Mouse (Mus musculus) intestine, embryonic 16.5 days (tissue): ENCODE measurements around the gene Ccdc63. TPM values are rescaled to one million over a fixed set of nuclear protein-coding genes. Genes with fewer than 3 reads are reported as not detected.

Source experiments
- ATAC-seq: fragments of 200-750 bp; cut with Nextera tagmentation; 2 replicates; pipeline ENCODE4 v1.8.0; 2017; ENCODE audit warnings: moderate TSS enrichment, moderate library complexity
- H3K27ac ChIP-seq: fragments of 300-500 bp; sonication (generic); 2 replicates; pipeline ENCODE4 v1.5.1; 2014; ENCODE audit warnings: mild to moderate bottlenecking, low read length
- H3K27me3 ChIP-seq: fragments of 300-500 bp; sonication (generic); replicated peaks from 2 replicates; pipeline ENCODE4 v1.6.1; 2014; ENCODE audit warnings: low read length, control low read depth, mixed read lengths; ENCODE audit not compliant: control insufficient read depth, insufficient read depth
- H3K36me3 ChIP-seq: fragments of 300-500 bp; sonication (generic); 2 replicates; pipeline ENCODE4 v1.6.1; 2014; ENCODE audit warnings: low read length, control low read depth; ENCODE audit not compliant: control insufficient read depth, insufficient read depth
- H3K4me1 ChIP-seq: fragments of 300-500 bp; sonication (generic); 2 replicates; pipeline ENCODE4 v1.6.1; 2014; ENCODE audit warnings: low read length, control low read depth, mixed read lengths; ENCODE audit not compliant: control insufficient read depth, insufficient read depth
- H3K4me2 ChIP-seq: fragments of 300-500 bp; sonication (generic); 2 replicates; pipeline ENCODE4 v1.6.1; 2014; ENCODE audit warnings: low read depth, low read length, control low read depth
- H3K4me3 ChIP-seq: fragments of 300-500 bp; sonication (generic); 2 replicates; pipeline ENCODE4 v1.5.1; 2014; ENCODE audit warnings: mild to moderate bottlenecking, low read length
- H3K9ac ChIP-seq: fragments of 300-500 bp; sonication (generic); 2 replicates; pipeline ENCODE4 v1.6.1; 2014; ENCODE audit warnings: low read depth, low read length
- H3K9me3 ChIP-seq: fragments of 300-500 bp; sonication (generic); 2 replicates; pipeline ENCODE4 v1.6.1; 2016; ENCODE audit warnings: low read length, control low read depth; ENCODE audit not compliant: control insufficient read depth
- whole genome bisulfite sequencing: fragments of 180-500 bp; shearing (Covaris S2); extraction: QIAGEN DNeasy Blood & Tissue Kit; methylation state at CpG from one replicate; pipeline ENCODE4 v1.1.7; 2014; 5-methylcytosine and 5-hydroxymethylcytosine counted together
- polyA plus RNA-seq: library from polyadenylated mRNA; unstranded; fragments of >200 nt; fragmentation: Nextera tagmentation; extraction: Ambion mirVana; gene quantifications from 2 replicates; pipeline ENCODE4 v1.2.1, GENCODE M21; 2015

Gene Ccdc63
- polyA plus RNA-seq, 1 experiment from 2014 or later: not detected

GRCm38 (mm10) chr5:122114176-122114575 lies 26.4 kb downstream of the Ccdc63 start:
- H3K4me1 ChIP-seq: no peaks in the 10 kb centered on the region
- H3K36me3 ChIP-seq: no peaks in the 10 kb centered on the region
- no peak overlapping the region for H3K4me2 ChIP-seq
- no peak overlapping the region for H3K9ac ChIP-seq
- H3K4me3 ChIP-seq: no peak overlapping the region
- ATAC-seq: no peak
- peaks cover 3% of the 10 kb centered on the region; the same call in 1 of the 2 replicates for H3K9me3 ChIP-seq
- WGBS: 5% methylated on average over 2 of the region's 2 CpGs
- no peaks in the 10 kb centered on the region for H3K27me3 ChIP-seq
- no peak overlapping the region for H3K27ac ChIP-seq

GRCm38 (mm10) chr5:122113450-122113849 lies 27.2 kb downstream of the Ccdc63 start:
- no peak overlapping the region for H3K27ac ChIP-seq
- H3K9me3 ChIP-seq: peaks cover 3% of the 10 kb centered on the region; the same call in 1 of the 2 replicates
- H3K9ac ChIP-seq: no peak overlapping the region
- H3K36me3 ChIP-seq: no peaks in the 10 kb centered on the region
- H3K4me3 ChIP-seq: no peak overlapping the region
- H3K4me2 ChIP-seq: no peak overlapping the region
- ATAC-seq: no peak
- no peaks in the 10 kb centered on the region for H3K4me1 ChIP-seq
- no peaks in the 10 kb centered on the region for H3K27me3 ChIP-seq
- 66% methylated on average over 7 of the region's 7 CpGs for WGBS

- no peak for ATAC-seq
- Histone ChIP-seq H3K4me3 (no peak overlapping the region), H3K4me2 (peak overlapping the region; percentile 10; the same call in 1 of the 2 replicates), H3K4me1 (no peaks in the 10 kb centered on the region), H3K36me3 (no peaks in the 10 kb centered on the region), H3K9ac (peak overlapping the region; percentile 19; the same call in 1 of the 2 replicates), H3K27me3 (no peaks in the 10 kb centered on the region), H3K27ac (no peak overlapping the region), H3K9me3 (peaks cover 3% of the 10 kb centered on the region; the same call in 1 of the 2 replicates)
- 35% methylated on average over 4 of the region's 4 CpGs for WGBS
These were observed 28.7 kb downstream of the Ccdc63 start for GRCm38 (mm10) chr5:122111933-122112248.

- no peak for ATAC-seq
- Histone ChIP-seq H3K4me2 (peak overlapping the region; percentile 10; the same call in 1 of the 2 replicates), H3K9ac (peak overlapping the region; percentile 19; the same call in 1 of the 2 replicates), H3K4me1 (no peaks in the 10 kb centered on the region), H3K27ac (no peak overlapping the region), H3K27me3 (no peaks in the 10 kb centered on the region), H3K4me3 (no peak overlapping the region), H3K9me3 (peaks cover 2% of the 10 kb centered on the region; the same call in 1 of the 2 replicates), H3K36me3 (no peaks in the 10 kb centered on the region)
- WGBS: 62% methylated on average over 26 of the region's 26 CpGs
These were observed 29.3 kb downstream of the Ccdc63 start for GRCm38 (mm10) chr5:122111091-122111932.

GRCm38 (mm10) chr5:122110625-122111024 lies 30.0 kb downstream of the Ccdc63 start:
- no peak overlapping the region for H3K27ac ChIP-seq
- ATAC-seq: no peak
- H3K36me3 ChIP-seq: no peaks in the 10 kb centered on the region
- H3K4me2 ChIP-seq: no peak overlapping the region
- H3K4me3 ChIP-seq: no peak overlapping the region
- no peaks in the 10 kb centered on the region for H3K27me3 ChIP-seq
- 89% methylated on average over 13 of the region's 13 CpGs for WGBS
- no peaks in the 10 kb centered on the region for H3K9me3 ChIP-seq
- no peak overlapping the region for H3K9ac ChIP-seq
- no peaks in the 10 kb centered on the region for H3K4me1 ChIP-seq

- no peaks in the 10 kb centered on the region for H3K4me1 ChIP-seq
- H3K27ac ChIP-seq: no peak overlapping the region
- H3K4me3 ChIP-seq: no peak overlapping the region
- H3K9me3 ChIP-seq: no peaks in the 10 kb centered on the region
- no peak overlapping the region for H3K4me2 ChIP-seq
- ATAC-seq: no peak
- 53% methylated on average over 16 of the region's 16 CpGs for WGBS
- no peaks in the 10 kb centered on the region for H3K36me3 ChIP-seq
- H3K9ac ChIP-seq: no peak overlapping the region
- H3K27me3 ChIP-seq: no peaks in the 10 kb centered on the region
These were observed 31.1 kb downstream of the Ccdc63 start for GRCm38 (mm10) chr5:122109325-122110060.

GRCm38 (mm10) chr5:122108104-122108503 lies 32.5 kb downstream of the Ccdc63 start:
- ATAC-seq: no peak
- Histone ChIP-seq H3K36me3 (no peaks in the 10 kb centered on the region), H3K27ac (no peak overlapping the region), H3K27me3 (no peaks in the 10 kb centered on the region; the same call in 1 of the 2 replicates), H3K9ac (no peak overlapping the region), H3K9me3 (no peaks in the 10 kb centered on the region), H3K4me1 (no peaks in the 10 kb centered on the region), H3K4me3 (no peak overlapping the region), H3K4me2 (no peak overlapping the region)
- 71% methylated on average over 6 of the region's 6 CpGs for WGBS

GRCm38 (mm10) chr5:122106212-122106611 lies 34.4 kb downstream of the Ccdc63 start:
- H3K4me2 ChIP-seq: no peak overlapping the region

GRCm38 (mm10) chr5:122104981-122105380 lies 35.6 kb downstream of the Ccdc63 start:
- no peaks in the 10 kb centered on the region for H3K9me3 ChIP-seq
- no peaks in the 10 kb centered on the region for H3K36me3 ChIP-seq
- peaks cover 9% of the 10 kb centered on the region for H3K27me3 ChIP-seq
- ATAC-seq: no peak
- WGBS: 88% methylated on average over 9 of the region's 9 CpGs
- H3K27ac ChIP-seq: no peak overlapping the region
- no peak overlapping the region for H3K4me3 ChIP-seq
- H3K9ac ChIP-seq: no peak overlapping the region
- H3K4me2 ChIP-seq: no peak overlapping the region
- H3K4me1 ChIP-seq: no peaks in the 10 kb centered on the region

More at GRCm38 (mm10) chr5:122106212-122106611, 34.4 kb downstream of the Ccdc63 start:
- 78% methylated on average over 6 of the region's 6 CpGs for WGBS
- Histone ChIP-seq H3K9ac (no peak overlapping the region), H3K4me1 (no peaks in the 10 kb centered on the region), H3K36me3 (no peaks in the 10 kb centered on the region), H3K27ac (no peak overlapping the region), H3K27me3 (peaks cover 6% of the 10 kb centered on the region), H3K4me3 (no peak overlapping the region), H3K9me3 (no peaks in the 10 kb centered on the region)
- no peak for ATAC-seq
